Mouse (Mus musculus) CD8-positive naive resting alpha-beta T cell, adult 2 months (primary cell): ENCODE measurements at regions not wholly inside any gene's neighbourhood (a gene's known extent, or its start where the extent isn't known, plus 50 kb on each side); places are given as distances from the start of the nearest gene placed in this dataset.

ENCODE experiments used
- DNase-seq, 2 experiments: peaks; one replicate each; pipeline ENCODE4 v3.0.0; 2022; ENCODE audit warnings: low read depth in 2 of 2, low spot score in 2 of 2

DNA sequence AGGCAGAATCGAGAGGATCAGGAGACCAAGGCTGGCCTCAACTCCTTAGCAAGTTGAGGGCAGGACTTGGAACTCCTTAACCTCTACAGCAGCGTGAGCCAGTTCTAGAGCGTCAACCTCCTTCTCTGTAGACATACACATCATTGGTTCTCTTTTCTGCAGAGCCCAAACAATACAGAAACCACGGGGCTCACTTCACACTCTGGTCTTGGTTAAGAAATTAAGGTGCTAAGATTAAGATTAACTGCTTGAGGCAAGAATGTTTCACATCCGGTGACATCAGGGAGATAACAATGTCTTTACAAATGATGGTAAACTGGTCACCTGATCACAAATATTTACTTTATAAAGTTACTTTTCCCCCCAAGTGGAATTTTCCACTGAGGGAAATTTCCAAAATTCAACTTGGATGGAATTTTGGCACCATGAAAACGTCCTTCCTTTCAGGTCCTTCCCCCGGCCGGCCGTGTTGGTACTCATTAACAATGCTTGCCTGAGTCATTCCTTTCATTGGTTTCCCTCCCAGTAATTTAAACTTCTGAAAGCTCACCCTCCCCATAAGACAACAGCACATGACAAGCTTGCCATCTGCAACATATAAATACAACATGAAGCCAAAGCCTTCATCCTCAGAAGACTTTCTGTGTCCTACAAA, 77.3 kb upstream of the Kdm7a start:
- no peak for DNase-seq

DNA sequence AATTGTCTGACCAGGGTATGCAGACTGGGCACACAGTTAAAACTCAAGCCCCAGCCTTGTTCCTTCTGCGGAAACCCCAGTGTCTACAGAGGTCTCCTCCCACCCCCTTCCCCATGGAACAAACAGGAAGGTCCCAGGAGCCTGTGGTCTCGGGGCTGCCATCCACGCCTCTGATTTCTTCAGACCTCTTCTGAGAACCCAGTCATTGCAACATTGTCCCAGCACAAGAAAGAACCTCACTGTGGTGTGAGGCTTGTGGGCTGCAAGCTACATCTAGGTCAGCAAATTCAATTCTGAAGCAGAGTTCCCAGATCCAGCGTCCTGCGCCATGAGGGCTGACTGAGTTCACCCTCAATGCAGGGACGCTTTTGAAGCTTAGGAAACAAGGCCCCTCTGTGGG, 71.7 kb upstream of the Kdm7a start:
- no peak for DNase-seq

DNA sequence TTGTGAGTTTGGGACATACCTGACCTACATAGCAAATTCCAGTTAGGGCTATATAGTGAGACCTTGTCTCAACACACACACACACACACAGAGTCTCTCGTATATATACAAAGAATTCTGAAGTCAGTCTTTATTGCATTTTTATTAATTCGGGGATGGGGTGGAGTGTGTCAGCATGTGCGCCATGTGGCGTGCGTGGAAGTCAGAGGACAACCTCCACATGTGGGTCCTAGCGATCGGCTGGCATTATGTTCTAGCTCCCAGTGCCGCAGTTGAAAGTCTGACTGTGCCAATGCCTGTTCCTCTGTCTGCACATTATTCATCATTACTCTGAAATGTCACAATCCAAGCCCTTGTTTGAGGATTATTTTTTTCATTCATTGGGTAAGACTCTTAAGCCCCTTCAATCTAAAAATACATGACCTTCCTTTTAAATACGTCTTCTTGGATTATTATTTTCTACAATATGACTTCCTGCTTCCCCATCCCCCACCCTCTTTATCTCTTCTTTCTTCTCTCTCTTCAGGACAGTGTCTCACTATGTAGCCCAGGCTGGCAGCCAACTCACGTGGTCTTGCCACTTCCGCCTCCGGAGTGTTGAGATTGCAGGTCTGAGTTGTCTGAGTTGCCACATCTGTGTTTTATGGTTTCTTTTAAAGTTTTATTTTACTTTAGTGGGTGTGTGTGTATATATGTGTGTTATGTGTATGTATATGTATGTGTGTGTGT, 68.3 kb upstream of the Kdm7a start:
- DNase-seq = peak; percentile 35 to 61

DNA sequence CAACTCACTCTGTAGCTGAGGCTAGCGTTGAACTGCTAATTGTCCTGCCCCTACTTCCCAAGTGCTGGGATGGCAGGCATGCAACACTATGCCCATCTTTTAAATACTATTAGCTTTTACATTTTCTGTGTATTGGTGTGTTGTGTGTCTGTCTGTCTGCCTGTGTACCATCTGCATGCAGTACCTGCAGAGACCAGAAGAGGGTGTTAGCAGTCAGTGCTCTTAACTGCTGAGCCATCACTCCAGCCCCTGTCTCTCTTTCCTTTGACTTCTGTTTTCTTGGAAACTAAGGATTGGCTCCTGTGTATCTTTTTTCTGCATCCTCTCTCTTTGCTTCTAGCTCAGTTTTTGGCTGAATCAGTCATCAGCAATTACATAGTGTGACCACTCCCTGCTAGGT, 66.8 kb upstream of the Kdm7a start:
- no peak for DNase-seq

DNA sequence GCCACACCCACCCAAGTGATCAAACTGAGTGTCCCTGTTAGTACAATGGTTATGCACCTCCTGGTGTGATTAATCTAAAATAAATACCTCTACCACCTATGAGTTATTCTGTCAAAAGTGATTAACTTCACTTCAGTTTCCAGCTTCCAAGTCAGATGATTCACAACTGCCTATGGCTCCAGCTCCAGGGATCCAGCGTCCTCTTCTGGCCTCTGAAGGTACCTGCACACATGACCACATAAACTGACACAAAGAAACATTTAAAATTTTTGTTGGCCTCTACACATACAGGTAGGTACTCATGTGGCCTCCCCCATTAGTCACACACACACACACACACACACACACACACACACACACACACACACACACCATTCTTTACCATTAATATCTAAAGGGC, 63.9 kb upstream of the Kdm7a start:
- DNase-seq = no peak

DNA sequence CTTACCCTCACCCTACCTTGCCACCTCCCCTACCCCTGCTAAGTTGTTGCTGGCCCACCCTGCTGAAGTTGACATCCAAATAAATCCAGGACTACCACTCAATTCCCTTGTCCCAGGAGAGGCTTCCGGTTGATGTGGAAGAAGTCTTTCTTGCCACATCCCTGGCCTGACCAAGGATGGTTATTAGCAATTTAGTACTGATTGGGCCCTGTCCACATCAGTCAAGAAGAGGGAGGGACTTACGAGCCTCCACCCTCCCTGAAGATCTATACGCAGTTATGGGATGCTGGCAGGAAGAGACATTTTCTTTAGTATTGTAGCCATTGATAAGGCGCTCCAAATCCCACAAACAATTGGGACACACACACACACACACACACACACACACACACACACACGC, 63.1 kb upstream of the Kdm7a start:
- no peak for DNase-seq

DNA sequence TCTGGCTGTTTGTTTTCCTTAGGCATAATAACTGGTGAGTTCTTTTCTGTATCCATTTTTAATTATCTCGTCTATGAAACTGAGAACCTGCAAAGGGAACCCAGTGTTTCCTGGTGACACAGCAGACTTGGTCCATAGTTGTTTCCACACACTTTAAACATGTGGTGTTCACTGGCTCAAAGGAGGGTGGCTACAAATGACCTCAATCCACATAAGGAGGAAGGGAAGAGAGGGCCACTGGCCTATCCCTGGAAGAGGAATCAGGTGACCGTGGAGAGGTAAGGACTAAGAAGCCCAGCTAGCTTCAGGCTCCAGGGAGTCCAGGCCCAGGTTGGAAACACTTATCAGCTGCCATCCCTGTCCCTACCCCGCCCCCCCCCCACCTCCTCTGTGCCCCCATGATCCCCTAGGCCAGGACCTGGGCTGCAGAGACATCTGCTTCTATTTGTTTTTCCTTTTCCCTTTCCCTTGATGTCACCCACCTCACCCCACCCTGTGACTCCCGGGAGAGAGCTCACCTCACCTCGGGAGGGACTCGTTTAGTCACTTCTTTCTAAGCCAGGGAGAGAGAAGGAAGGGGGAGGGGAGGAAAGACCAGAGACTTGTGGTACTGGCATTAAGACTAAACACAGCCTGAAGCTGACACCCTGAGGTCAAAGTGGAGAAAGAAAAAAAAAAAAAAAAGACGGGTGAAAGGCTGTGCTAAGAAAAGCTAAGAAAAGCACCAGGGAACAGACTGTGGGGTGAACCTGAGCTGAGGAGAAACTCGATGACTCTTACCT, 62.2 kb upstream of the Kdm7a start:
- no peak for DNase-seq

DNA sequence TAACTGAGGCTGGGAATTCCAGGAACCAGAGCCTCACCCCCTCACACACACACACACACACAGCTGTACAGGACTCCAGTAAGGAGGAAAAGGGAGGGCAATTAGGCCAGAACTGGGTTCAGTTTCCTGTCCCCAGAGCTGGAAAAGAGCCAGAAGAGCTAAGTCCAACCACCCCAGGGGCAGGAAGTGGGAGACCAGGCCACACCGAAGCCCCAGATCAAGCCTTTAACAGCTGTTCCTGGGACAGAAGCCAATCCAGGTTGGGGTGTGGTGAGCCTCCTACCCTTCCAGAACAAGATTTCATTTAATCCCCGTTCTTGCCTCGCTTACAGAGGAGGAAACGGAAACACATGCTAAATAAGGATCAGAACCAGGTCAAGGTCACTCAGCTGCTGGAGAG, 58.1 kb upstream of the Kdm7a start:
- DNase-seq = no peak

DNA sequence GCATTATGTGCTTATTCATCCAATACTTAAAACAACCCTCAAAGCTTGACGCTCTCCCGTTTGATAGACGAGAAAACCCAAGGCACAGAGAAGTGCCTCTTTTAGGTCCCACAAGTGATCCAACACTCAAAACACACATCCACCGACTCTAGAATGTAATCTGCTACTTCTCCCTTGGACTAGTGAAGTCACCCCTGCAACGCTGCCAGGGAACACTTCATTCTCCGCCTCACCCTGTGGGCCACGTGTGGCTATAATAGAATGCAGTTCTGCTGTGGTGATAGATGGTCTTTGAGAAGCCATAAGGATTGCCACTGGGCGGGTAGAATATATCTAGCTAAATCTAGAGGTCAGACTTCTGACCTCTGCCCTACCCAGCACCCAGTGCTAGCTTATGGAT, 57.0 kb upstream of the Kdm7a start:
- DNase-seq = no peak

DNA sequence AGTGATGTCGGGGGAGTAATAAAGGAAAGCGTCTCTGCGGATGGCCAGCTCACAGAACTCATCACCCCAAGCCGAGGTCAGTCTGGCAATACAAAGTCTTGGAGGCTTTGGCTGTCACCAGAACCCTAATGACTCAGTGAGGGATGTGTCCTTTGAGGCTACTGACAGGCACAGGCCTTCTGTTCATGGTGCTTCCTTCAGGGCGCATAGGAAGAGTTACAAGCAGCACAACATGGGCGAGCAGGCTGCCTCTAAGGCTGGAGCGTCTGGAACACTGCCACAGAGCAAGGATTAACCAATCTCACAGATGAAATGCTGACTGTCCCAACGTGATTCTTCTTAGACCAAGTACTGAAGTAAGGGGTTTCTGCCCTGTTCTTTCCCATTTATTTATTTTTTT, 55.4 kb upstream of the Kdm7a start:
- no peak for DNase-seq

DNA sequence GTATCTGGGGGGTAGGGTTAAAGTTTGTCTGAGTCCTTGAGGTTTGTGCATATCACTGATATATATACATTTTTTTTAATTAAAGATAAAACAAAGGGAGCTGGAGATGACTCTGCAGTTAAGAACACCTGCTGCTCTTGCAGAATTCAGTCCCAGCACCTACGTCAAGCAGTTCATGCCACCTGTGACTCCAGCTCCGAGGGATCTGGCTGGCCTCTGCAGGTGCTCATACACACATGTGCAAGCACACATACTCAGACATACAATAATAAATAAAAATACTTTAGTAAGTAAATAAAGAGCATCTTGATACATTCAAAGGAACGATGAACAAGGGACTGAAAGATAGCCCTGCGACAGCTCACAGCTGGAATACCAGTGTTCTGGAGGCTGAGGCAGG, 53.9 kb upstream of the Kdm7a start:
- DNase-seq = no peak

DNA sequence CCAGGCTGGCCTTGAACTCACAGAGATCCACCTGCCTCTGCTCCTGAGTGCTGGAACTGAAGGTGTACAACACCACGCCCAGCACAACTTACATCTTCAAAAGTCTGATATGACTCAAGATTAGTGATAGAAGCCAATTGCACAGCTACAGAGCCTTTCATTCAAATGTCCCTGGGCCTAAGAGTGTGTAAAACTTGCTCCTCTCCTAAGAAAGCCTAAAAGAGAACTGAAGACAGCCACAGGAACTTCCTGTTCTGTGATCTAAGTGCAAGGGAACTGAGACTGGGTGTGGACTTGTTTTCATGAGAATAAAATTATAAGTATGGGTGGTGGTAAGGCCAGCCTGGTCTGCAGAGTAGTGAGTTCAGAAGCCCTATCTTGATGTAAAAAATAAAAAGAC, 52.5 kb upstream of the Kdm7a start:
- DNase-seq = peak; percentile 31 to 41

DNA sequence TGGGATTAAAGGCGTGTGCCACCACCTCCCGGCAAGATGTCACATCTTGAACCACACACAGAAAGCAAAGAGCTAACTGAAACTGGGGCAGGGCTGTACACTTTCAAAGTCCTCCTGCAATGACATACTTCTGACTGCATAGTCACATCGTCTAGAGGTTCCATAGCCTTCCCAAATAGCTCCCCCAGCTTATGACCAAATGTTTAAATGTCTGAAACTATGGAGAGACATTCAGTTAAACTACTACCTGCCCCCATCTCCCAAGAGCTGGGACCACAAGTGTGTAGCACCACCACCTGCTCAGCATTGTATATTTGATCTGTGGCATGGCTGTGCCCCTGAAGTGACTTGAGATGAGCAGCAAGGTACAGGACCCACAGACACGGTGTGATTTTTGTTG, 52.1 kb upstream of the Kdm7a start:
- DNase-seq = peak; percentile 9 to 11

DNA sequence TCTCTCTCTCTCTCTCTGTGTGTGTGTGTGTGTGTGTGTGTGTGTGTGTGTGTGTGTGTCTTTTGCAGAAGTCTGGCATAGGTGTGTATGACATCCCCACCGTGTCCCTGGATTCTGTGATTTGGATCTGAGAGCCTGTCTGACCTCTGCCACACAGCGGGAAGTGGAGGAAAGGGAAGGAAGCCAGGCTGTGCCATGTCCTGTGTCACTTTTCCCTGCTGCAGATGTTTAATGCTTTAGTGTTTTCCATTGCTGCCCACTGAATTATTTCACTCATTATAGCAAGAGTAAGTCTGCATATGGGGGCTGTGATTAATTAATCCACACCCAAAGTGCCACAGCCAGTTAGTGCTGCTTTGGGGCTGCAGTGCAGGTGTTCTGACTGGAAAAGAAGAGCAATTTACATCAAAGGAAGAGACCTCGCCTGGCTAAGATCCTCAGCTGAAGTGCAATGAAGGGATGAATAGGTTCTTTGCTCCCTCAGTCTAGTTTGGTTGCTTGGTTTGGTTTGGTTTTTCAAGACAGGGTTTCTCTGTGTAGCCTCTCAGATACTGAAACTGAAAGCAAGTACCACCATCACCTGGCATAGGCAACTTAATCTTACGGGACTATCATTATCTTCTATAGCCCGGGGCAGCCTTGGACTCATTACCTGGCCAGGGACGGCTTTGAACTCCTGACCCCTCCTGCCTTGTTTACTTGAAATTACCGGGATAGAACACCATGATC, 51.2 kb upstream of the Kdm7a start:
- DNase-seq = peak in 1 of 2 experiments; percentile 23

DNA sequence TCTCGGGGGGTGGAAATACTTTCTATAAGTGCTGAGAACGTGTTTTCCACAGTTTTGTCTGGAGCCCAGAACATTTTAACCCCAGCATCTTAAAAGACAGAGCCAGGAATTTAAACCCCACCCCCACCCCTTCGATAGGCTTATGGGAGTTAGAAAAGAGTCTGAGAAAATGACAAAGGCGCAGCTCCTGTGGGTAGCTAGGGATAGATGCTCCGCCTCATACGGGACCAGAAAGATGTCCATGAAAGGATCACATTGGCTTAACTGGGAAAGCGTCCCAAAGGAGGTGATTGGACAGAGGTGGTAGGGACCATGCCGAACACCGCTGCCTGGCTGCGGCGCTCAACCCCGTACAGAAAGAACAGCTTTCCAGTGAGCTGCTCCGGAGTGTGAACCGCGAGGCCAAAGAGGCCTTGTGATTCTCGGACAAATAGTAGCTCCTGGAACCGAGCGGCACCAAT, 50.6 kb upstream of the Kdm7a start:
- DNase-seq = no peak

DNA sequence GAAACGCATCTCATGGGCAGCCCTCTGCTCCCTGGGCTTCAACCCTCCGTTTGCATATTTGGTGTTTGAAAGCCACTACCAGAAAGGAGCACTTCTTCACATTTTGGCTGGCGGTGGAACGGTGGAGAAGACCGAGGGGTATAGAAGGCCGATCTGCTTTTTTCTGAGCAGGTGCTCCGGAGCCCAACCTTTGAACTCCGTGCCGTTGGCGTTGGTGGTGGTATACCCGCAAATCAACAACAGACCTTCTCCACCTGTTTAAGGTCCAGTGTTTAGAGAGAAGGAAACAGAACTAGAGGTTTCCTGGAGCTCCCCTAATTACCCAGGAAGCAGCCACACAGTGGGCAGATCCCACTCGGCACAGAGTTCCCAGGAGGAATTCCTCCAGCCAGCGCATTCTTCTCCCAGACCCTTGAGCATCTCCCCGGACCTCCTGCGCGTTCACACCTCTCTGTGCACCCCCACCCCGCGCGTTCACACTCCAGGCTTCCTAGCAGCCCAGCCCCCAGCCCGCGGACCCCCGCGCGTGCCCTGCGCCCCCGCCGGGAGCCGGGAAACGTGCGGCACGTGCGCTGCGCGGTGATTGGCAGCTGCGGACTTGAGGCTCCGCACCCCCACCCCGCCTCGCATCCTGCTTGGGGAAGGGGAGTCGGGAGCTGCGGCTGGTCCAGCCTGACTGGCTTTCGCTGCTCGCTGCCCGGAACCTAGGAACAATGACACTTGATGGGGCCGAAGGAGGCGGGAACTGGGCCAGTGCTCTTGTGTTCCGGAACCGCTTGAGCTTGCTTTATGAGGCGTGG, 49.9 kb upstream of the Kdm7a start:
- DNase-seq = peak in 1 of 2 experiments; percentile 14
